Mouse (Mus musculus) spleen, postnatal 14 days (tissue): ENCODE results near the gene Actl7b.

Experiments used
- DNase-seq, 2 experiments: peaks; one replicate each; pipeline ENCODE4 v3.0.0; 2021 to 2022; ENCODE audit warnings: low spot score in 2 of 2

Gene Actl7b

GRCm38 (mm10) chr4:56713155-56713554, 28.1 kb downstream of the Actl7b start:
- DNase-seq: no peak

GRCm38 (mm10) chr4:56702234-56702633, 39.0 kb downstream of the Actl7b start:
- DNase-seq: no peak

GRCm38 (mm10) chr4:56698671-56699070, 42.6 kb downstream of the Actl7b start:
- no peak for DNase-seq

DNA sequence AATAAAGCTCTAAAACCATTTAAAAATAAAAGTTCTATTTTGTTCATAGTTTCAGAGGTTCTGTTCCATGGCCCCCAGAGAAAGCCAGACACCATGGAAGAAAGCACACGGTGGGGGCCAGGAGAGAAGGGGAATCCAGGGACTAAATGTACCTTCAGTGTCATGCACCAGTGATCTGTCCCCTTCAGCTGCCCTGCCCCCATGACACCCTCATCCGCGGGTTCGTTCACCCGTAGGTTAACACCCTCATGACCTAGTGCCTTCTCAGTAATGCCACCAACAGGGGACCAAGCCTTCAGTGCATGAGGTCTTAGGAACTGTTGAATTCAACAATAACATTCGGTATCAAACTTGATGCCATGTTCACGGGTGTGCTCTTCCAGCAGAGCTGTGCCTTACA, 44.8 kb downstream of the Actl7b start:
- no peak for DNase-seq
